Mouse (Mus musculus): ENCODE results near the gene Lalba. TPM values are rescaled to one million over a fixed set of nuclear protein-coding genes. Genes with fewer than 3 reads are reported as not detected.

Gene Lalba
- total and polyA plus RNA-seq, 3 experiments: not detected

GRCm38 (mm10) chr15:98483907-98484886 lies 1.7 kb upstream of the Lalba start (continued):
- TF ChIP-seq ELF1 (IDR thresholded peaks at IDR 0.05; ENCODE audit: low read depth, low read length): peak; percentile 91
- TF ChIP-seq GABPA (IDR thresholded peaks at IDR 0.05; ENCODE audit: insufficient replicate concordance, low read depth, low read length): no peak
- TF ChIP-seq JUND (conservative IDR thresholded peaks at IDR 0.05; ENCODE audit: low read depth, low read length): peak; percentile 59; the same call in 1 of the 2 replicates
- no peak; the same call in 1 of the 2 replicates for TF ChIP-seq SMC3 (IDR thresholded peaks at IDR 0.05; ENCODE audit: low read depth, low read length)
- TF ChIP-seq CHD1 (IDR thresholded peaks at IDR 0.05; ENCODE audit: low read depth, low read length): no peak
- peak; percentile 98 for TF ChIP-seq BHLHE40 (IDR thresholded peaks at IDR 0.05; ENCODE audit: low read depth, low read length)
- TF ChIP-seq MXI1 (IDR thresholded peaks at IDR 0.05; ENCODE audit: low read depth, low read length): peak; percentile 71; the same call in 1 of the 2 replicates
- no peak for TF ChIP-seq JUN (IDR thresholded peaks at IDR 0.05; ENCODE audit: insufficient read depth, low read depth, low read length)
- TF ChIP-seq MAFK (IDR thresholded peaks at IDR 0.05; ENCODE audit: insufficient replicate concordance, low read length): peak; percentile 96
- no peak for TF ChIP-seq CTCF (conservative IDR thresholded peaks at IDR 0.05 in 1 of 2, IDR thresholded peaks at IDR 0.05 in 1 of 2; ENCODE audit: low read depth in 2 of 2, low read length in 2 of 2)
- TF ChIP-seq ZNF384 (IDR thresholded peaks at IDR 0.05; ENCODE audit: low read depth, low read length): no peak; the same call in none of the 2 replicates
- peak; percentile 91 for TF ChIP-seq MEF2A (IDR thresholded peaks at IDR 0.05; ENCODE audit: borderline replicate concordance, low read depth, low read length)
- peak; percentile 97 for TF ChIP-seq CHD2 (IDR thresholded peaks at IDR 0.05; ENCODE audit: low read length)
- peak; percentile 69 for TF ChIP-seq TBP (conservative IDR thresholded peaks at IDR 0.05; ENCODE audit: low read depth, low read length)
- peak; percentile 98 for TF ChIP-seq MYC (IDR thresholded peaks at IDR 0.05; ENCODE audit: low read depth, low read length)
- TF ChIP-seq IRF4 (IDR thresholded peaks at IDR 0.05; ENCODE audit: low read depth, low read length): peak; percentile 99

GRCm38 (mm10) chr15:98479568-98480102 lies 2.9 kb downstream of the Lalba start:
- Histone ChIP-seq H3K9me3 (replicated peaks; ENCODE audit: low read length) (no peaks in the 10 kb centered on the region), H3K27me3 (replicated peaks) (no peaks in the 10 kb centered on the region), H3K79me2 (replicated peaks; ENCODE audit: control insufficient read depth, extremely low read depth, insufficient read depth, poor library complexity, severe bottlenecking) (no peaks in the 10 kb centered on the region), H3K9ac (ENCODE audit: insufficient read depth, low read depth) (no peak overlapping the region), H3K27ac (ENCODE audit: insufficient read depth, low read depth) (no peak overlapping the region), H3K4me2 (ENCODE audit: insufficient read depth, low read depth, poor library complexity, severe bottlenecking) (peak overlapping the region; percentile 52; the same call in 1 of the 2 replicates), H3K4me3 (replicated peaks in 1 of 3; ENCODE audit: low read depth in 2 of 3, low read length in 2 of 3, poor library complexity in 1 of 3) (no peak overlapping the region), H3K4me1 (ENCODE audit: control insufficient read depth in 1 of 2, insufficient read depth in 2 of 2) (peaks cover 30 to 64% of the 10 kb centered on the region in 2 experiments), H3K36me3 (replicated peaks in 1 of 2; ENCODE audit: control insufficient read depth in 1 of 2, insufficient read depth in 1 of 2, low read length in 1 of 2) (no peaks in the 10 kb centered on the region)
- in situ Hi-C loops (cut with MboI; ENCODE audit: low pct_ligation_motif_present, low pct_unique_long_range_greater_than_20kb, low sequenced_read_pairs) (loop anchor here (10.0 kb wide), 1 partner anchor 295 kb away; no protein-coding TSS in a partner anchor), dilution Hi-C loops (cut with MboI; ENCODE audit: extremely low pct_ligation_motif_present, extremely low pct_unique_long_range_greater_than_20kb, low sequenced_read_pairs) (no loop called here)
- peak; percentile 71 for DNase-seq (ENCODE audit: extremely low read depth)
- TF ChIP-seq MXI1 (IDR thresholded peaks at IDR 0.05; ENCODE audit: low read depth, low read length): no peak
- TF ChIP-seq RAD21 (IDR thresholded peaks at IDR 0.05; ENCODE audit: low read depth, low read length): no peak
- peak; percentile 92 for TF ChIP-seq BHLHE40 (IDR thresholded peaks at IDR 0.05; ENCODE audit: low read depth, low read length)
- peak; percentile 78; the same call in 1 of the 2 replicates for TF ChIP-seq ETS1 (conservative IDR thresholded peaks at IDR 0.05; ENCODE audit: low read depth, low read length)
- TF ChIP-seq TCF12 (IDR thresholded peaks at IDR 0.05; ENCODE audit: low read depth, low read length): peak; percentile 36; the same call in 1 of the 2 replicates
- TF ChIP-seq IRF4 (IDR thresholded peaks at IDR 0.05; ENCODE audit: low read depth, low read length): peak; percentile 76
- TF ChIP-seq MEF2A (IDR thresholded peaks at IDR 0.05; ENCODE audit: borderline replicate concordance, low read depth, low read length): peak; percentile 88; the same call in 1 of the 2 replicates

Data from CH12.LX (cell line).